Mouse (Mus musculus) MEL (cell line): ENCODE results near the gene Pim1. TPM values are rescaled to one million over a fixed set of nuclear protein-coding genes. Genes with fewer than 3 reads are reported as not detected.

Experiments used
- DNase-seq: peaks from one replicate; pipeline ENCODE4 v3.0.0; 2011; ENCODE audit warnings: low read depth, low spot score
- H3K27ac ChIP-seq: 2 replicates; pipeline ENCODE4 v1.5.1; 2012; ENCODE audit warnings: low read depth, mild to moderate bottlenecking, control low read depth, low read length, moderate library complexity; ENCODE audit not compliant: control insufficient read depth
- H3K27me3 ChIP-seq, 2 experiments: fragments of 150-350 bp in 1 of 2; sonication (generic) in 1 of 2; 2 replicates each; pipeline ENCODE4 v1.6.1; 2012; ENCODE audit warnings: low read length in 2 of 2, mild to moderate bottlenecking in 2 of 2, improper control_type of control experiment in 1 of 2, moderate library complexity in 1 of 2; ENCODE audit not compliant: insufficient read depth in 2 of 2, control insufficient read depth in 1 of 2
- H3K36me3 ChIP-seq, 2 experiments: 2 replicates each; pipeline ENCODE4 v1.6.1; 2012 to 2014; ENCODE audit warnings: low read length in 2 of 2, improper control_type of control experiment in 1 of 2, inconsistent platforms in 1 of 2, mild to moderate bottlenecking in 1 of 2; ENCODE audit not compliant: insufficient read depth in 2 of 2, control insufficient read depth in 1 of 2
- H3K4me1 ChIP-seq, 2 experiments: fragments of 150-350 bp in 1 of 2; sonication (generic) in 1 of 2; 2 replicates each; pipeline ENCODE4 v1.6.1; 2012; ENCODE audit warnings: low read length in 2 of 2, improper control_type of control experiment in 1 of 2, mild to moderate bottlenecking in 1 of 2; ENCODE audit not compliant: insufficient read depth in 2 of 2, control insufficient read depth in 1 of 2
- H3K4me3 ChIP-seq, 2 experiments: fragments of 150-350 bp in 1 of 2; sonication (generic) in 1 of 2; 2 replicates each; pipeline ENCODE4 v1.5.1; 2012; ENCODE audit warnings: low read depth in 2 of 2, low read length in 2 of 2, mild to moderate bottlenecking in 2 of 2, moderate library complexity in 2 of 2, control low read depth in 1 of 2, improper control_type of control experiment in 1 of 2; ENCODE audit not compliant: control insufficient read depth in 1 of 2, insufficient read depth in 1 of 2
- H3K79me2 ChIP-seq: 2 replicates; pipeline ENCODE4 v1.6.1; 2012; ENCODE audit warnings: mild to moderate bottlenecking, low read length, moderate library complexity; ENCODE audit not compliant: control insufficient read depth, poor library complexity, insufficient read depth
- H3K9ac ChIP-seq: 2 replicates; pipeline ENCODE4 v1.6.1; 2012; ENCODE audit warnings: low read depth, mild to moderate bottlenecking, control low read depth, low read length, moderate library complexity; ENCODE audit not compliant: control insufficient read depth, poor library complexity, severe bottlenecking
- H3K9me3 ChIP-seq: fragments of 150-350 bp; sonication (generic); replicated peaks from 2 replicates; pipeline ENCODE4 v1.6.1; 2012; ENCODE audit warnings: mild to moderate bottlenecking, low read length, improper control_type of control experiment, moderate library complexity; ENCODE audit not compliant: insufficient read depth
- BHLHE40 ChIP-seq: IDR thresholded peaks from 2 replicates; pipeline ENCODE4 v1.6.1; 2012; ENCODE audit warnings: low read depth, mild to moderate bottlenecking, inconsistent platforms, low read length, improper control_type of control experiment, borderline replicate concordance
- CTCF ChIP-seq, 3 experiments: IDR thresholded peaks in 2 of 3; conservative IDR thresholded peaks in 1 of 3; 2 replicates each; pipeline ENCODE4 v1.5.1; 2011 to 2012; ENCODE audit warnings: low read length in 3 of 3, low read depth in 2 of 3, mild to moderate bottlenecking in 2 of 3, improper control_type of control experiment in 1 of 3, inconsistent platforms in 1 of 3, mixed read lengths in 1 of 3, moderate library complexity in 1 of 3; ENCODE audit not compliant: control insufficient read depth in 1 of 3, insufficient read depth in 1 of 3, poor library complexity in 1 of 3, severe bottlenecking in 1 of 3
- E2F4 ChIP-seq: IDR thresholded peaks from 2 replicates; pipeline ENCODE4 v1.6.1; 2011; ENCODE audit warnings: low read depth, low read length, improper control_type of control experiment, borderline replicate concordance
- EP300 ChIP-seq, 2 experiments: IDR thresholded peaks; 2 replicates each; pipeline ENCODE4 v1.6.1; 2011; ENCODE audit warnings: improper control_type of control experiment in 2 of 2, low read length in 2 of 2, low read depth in 1 of 2, mild to moderate bottlenecking in 1 of 2
- ETS1 ChIP-seq: IDR thresholded peaks from 2 replicates; pipeline ENCODE4 v1.6.1; 2012; ENCODE audit warnings: low read depth, mild to moderate bottlenecking, inconsistent platforms, low read length, improper control_type of control experiment, moderate library complexity
- JUND ChIP-seq: IDR thresholded peaks from 2 replicates; pipeline ENCODE4 v1.6.1; 2011; ENCODE audit warnings: low read depth, mild to moderate bottlenecking, improper control_type of control experiment, low read length
- KAT2A ChIP-seq: conservative IDR thresholded peaks from 2 replicates; pipeline ENCODE4 v1.6.1; 2012; ENCODE audit warnings: low read depth, low read length, improper control_type of control experiment, inconsistent platforms
- MAX ChIP-seq: IDR thresholded peaks from 2 replicates; pipeline ENCODE4 v1.6.1; 2011; ENCODE audit warnings: low read length, improper control_type of control experiment
- MAZ ChIP-seq: IDR thresholded peaks from 2 replicates; pipeline ENCODE4 v1.6.1; 2012; ENCODE audit warnings: low read depth, mild to moderate bottlenecking, inconsistent platforms, low read length, improper control_type of control experiment
- MXI1 ChIP-seq: IDR thresholded peaks from 2 replicates; pipeline ENCODE4 v1.6.1; 2011; ENCODE audit warnings: mild to moderate bottlenecking, low read depth, low read length, improper control_type of control experiment
- NELFE ChIP-seq: IDR thresholded peaks from 2 replicates; pipeline ENCODE4 v1.6.1; 2011; ENCODE audit warnings: low read depth, low read length, improper control_type of control experiment
- NRF1 ChIP-seq: IDR thresholded peaks from 2 replicates; pipeline ENCODE4 v1.6.1; 2014; ENCODE audit warnings: low read depth, mild to moderate bottlenecking, inconsistent platforms, low read length, improper control_type of control experiment, moderate library complexity; ENCODE audit not compliant: poor library complexity, insufficient read depth, severe bottlenecking
- POLR2A ChIP-seq, 2 experiments: IDR thresholded peaks; 2 replicates each; pipeline ENCODE4 v1.6.1; 2011 to 2012; ENCODE audit warnings: low read length in 2 of 2, mild to moderate bottlenecking in 2 of 2, control low read depth in 1 of 2, improper control_type of control experiment in 1 of 2, low read depth in 1 of 2, moderate library complexity in 1 of 2; ENCODE audit not compliant: control insufficient read depth in 1 of 2, insufficient read depth in 1 of 2, poor library complexity in 1 of 2
- RAD21 ChIP-seq: IDR thresholded peaks from 2 replicates; pipeline ENCODE4 v1.6.1; 2011; ENCODE audit warnings: mild to moderate bottlenecking, low read depth, low read length, improper control_type of control experiment
- RCOR1 ChIP-seq: IDR thresholded peaks from 2 replicates; pipeline ENCODE4 v1.6.1; 2012; ENCODE audit warnings: low read depth, mild to moderate bottlenecking, inconsistent platforms, low read length, improper control_type of control experiment
- SIN3A ChIP-seq: IDR thresholded peaks from 2 replicates; pipeline ENCODE4 v1.6.1; 2012; ENCODE audit warnings: low read length, improper control_type of control experiment, inconsistent platforms
- SMC3 ChIP-seq: IDR thresholded peaks from 2 replicates; pipeline ENCODE4 v1.6.1; 2011; ENCODE audit warnings: low read depth, low read length, improper control_type of control experiment
- UBTF ChIP-seq: IDR thresholded peaks from 2 replicates; pipeline ENCODE4 v1.6.1; 2012; ENCODE audit warnings: low read depth, mild to moderate bottlenecking, inconsistent platforms, low read length, improper control_type of control experiment, moderate library complexity, borderline replicate concordance; ENCODE audit not compliant: insufficient read depth
- USF2 ChIP-seq, 2 experiments: IDR thresholded peaks; 2 replicates each; pipeline ENCODE4 v1.6.1; 2011 to 2012; ENCODE audit warnings: improper control_type of control experiment in 2 of 2, low read length in 2 of 2, borderline replicate concordance in 1 of 2, inconsistent platforms in 1 of 2, low read depth in 1 of 2, mild to moderate bottlenecking in 1 of 2; ENCODE audit not compliant: insufficient read depth in 1 of 2
- ZKSCAN1 ChIP-seq: IDR thresholded peaks from 2 replicates; pipeline ENCODE4 v1.6.1; 2012; ENCODE audit warnings: low read depth, mild to moderate bottlenecking, inconsistent platforms, low read length, improper control_type of control experiment, moderate library complexity
- ZNF384 ChIP-seq: IDR thresholded peaks from 2 replicates; pipeline ENCODE4 v1.6.1; 2012; ENCODE audit warnings: low read depth, mild to moderate bottlenecking, inconsistent platforms, low read length, improper control_type of control experiment
- polyA plus RNA-seq, 2 experiments: library from polyadenylated mRNA; stranded (reverse) in 1 of 2; unstranded in 1 of 2; fragments of >175 nt in 1 of 2; fragments of >200 nt in 1 of 2; gene quantifications; 2 replicates each; pipeline versions ENCODE4 v1.2.1 to v1.2.4; 2012; ENCODE audit warnings: low replicate concordance in 2 of 2, low read depth in 1 of 2; ENCODE audit not compliant: insufficient read length in 2 of 2, insufficient read depth in 1 of 2, missing spikeins in 1 of 2
- total RNA-seq: library from RNA; depleted of rRNA; stranded (reverse); fragments of 300-350 nt; gene quantifications from 2 replicates; pipeline ENCODE4 v1.2.3, GENCODE M21; 2012

Gene Pim1
- total and polyA plus RNA-seq, 3 experiments, result 30.6 to 52.1 TPM; not detected in 1

DNA sequence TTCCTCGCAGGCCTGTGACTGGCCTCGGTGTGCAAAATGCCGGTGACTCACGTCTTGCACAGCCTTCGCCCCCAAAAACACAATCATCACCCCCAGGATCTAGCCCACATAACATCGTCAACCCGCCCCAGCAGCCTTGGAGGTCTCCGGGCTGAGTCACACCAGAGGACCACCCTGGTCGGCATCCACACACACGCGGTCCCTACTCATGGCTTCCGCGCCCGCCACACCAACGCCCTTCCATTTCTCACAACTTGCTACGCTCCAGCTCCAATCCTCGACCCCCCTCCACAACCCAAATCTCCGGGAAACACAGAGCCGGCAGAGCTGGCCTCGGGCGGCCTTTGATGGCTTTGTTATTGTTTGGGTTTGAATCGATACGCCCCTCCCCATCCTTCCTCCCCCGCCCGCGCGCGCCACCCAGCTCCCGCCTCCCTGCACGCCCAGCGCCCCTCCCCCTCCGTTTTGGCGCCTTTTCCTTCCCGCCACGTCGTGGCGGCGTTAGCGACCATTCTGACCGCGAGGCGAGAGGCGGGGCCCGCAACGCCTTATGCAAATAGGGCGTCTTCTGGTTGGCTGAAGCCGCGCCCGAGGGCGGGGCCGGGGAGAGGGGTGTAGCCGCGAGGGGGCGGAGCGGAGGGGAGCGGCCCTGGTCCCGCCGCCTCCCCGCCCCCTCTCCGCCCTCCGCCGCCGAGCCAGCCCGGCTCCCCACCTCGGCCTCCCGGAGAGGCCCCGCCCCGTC, 411 bp upstream of the Pim1 start:
- peaks cover 0 to 22% of the 10 kb centered on the region in 2 experiments; a peak in 2 of 4 replicates for H3K36me3 ChIP-seq
- TF ChIP-seq SIN3A (peak; percentile 94), CTCF (IDR thresholded peaks at IDR 0.05 in 2 of 3, conservative IDR thresholded peaks at IDR 0.05 in 1 of 3; ENCODE audit: control insufficient read depth in 1 of 3, insufficient read depth in 1 of 3, low read depth in 2 of 3, low read length in 3 of 3, poor library complexity in 1 of 3, severe bottlenecking in 1 of 3) (0 out of 6 replicates have a peak, but pooled peaks of 1 of the 3 experiments have one; percentile 0), ETS1 (peak; percentile 45; the same call in 1 of the 2 replicates), USF2 (IDR thresholded peaks at IDR 0.05; ENCODE audit: borderline replicate concordance in 1 of 2, insufficient read depth in 1 of 2, low read depth in 1 of 2, low read length in 2 of 2) (no peak), MXI1 (peak; percentile 46), E2F4 (peak; percentile 96; the same call in 1 of the 2 replicates), EP300 (IDR thresholded peaks at IDR 0.05; ENCODE audit: low read depth in 1 of 2, low read length in 2 of 2) (peak in 1 of 2 experiments; percentile 23; a peak in 1 of 4 replicates), MAX (peak; percentile 61), BHLHE40 (no peak), MAZ (peak; percentile 96; the same call in 1 of the 2 replicates), POLR2A (IDR thresholded peaks at IDR 0.05; ENCODE audit: control insufficient read depth in 1 of 2, insufficient read depth in 1 of 2, low read depth in 1 of 2, low read length in 2 of 2, poor library complexity in 1 of 2) (0 out of 4 replicates have a peak, but pooled peaks of 1 of the 2 experiments have one; percentile 21)
- TF ChIP-seq, all 39 proteins: peak for 9
- H3K4me3 ChIP-seq, result peak overlapping the region; percentile 55 to 64
- H3K4me1 ChIP-seq, result peaks cover 0 to 15% of the 10 kb centered on the region in 2 experiments; a peak in 1 of 4 replicates
- peaks cover 29% of the 10 kb centered on the region for H3K79me2 ChIP-seq
- H3K9ac ChIP-seq, result peak overlapping the region; percentile 69
- no peaks in the 10 kb centered on the region for H3K27me3 ChIP-seq
- peak; percentile 99 for DNase-seq
- no peaks in the 10 kb centered on the region for H3K9me3 ChIP-seq
- peak overlapping the region; percentile 53 for H3K27ac ChIP-seq

DNA sequence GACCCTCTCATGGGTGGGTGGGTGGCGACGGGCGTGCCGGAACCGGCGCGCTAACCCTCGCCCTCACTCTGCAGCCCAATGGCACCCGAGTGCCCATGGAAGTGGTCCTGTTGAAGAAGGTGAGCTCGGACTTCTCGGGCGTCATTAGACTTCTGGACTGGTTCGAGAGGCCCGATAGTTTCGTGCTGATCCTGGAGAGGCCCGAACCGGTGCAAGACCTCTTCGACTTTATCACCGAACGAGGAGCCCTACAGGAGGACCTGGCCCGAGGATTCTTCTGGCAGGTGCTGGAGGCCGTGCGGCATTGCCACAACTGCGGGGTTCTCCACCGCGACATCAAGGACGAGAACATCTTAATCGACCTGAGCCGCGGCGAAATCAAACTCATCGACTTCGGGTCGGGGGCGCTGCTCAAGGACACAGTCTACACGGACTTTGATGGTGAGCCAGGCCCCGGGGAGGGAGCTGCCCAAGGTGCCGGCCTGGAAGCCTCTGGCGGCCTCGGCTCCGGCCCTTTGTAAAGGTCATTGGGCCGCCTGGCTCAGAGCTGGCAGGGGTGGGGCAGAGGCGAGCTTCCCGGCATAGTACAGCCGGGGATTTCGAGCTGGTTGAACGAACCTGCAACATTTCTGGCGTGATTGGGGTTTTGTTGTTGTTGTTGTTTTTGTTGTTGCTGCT, 1.2 kb downstream of the Pim1 start:
- peaks cover 0 to 17% of the 10 kb centered on the region in 2 experiments; a peak in 1 of 4 replicates for H3K4me1 ChIP-seq
- TF ChIP-seq MXI1 (no peak), UBTF (0 out of 2 replicates have a peak, but pooled peaks have one; percentile 14), SIN3A (peak; percentile 45), NELFE (no peak), BHLHE40 (no peak), MAX (peak; percentile 0; the same call in 1 of the 2 replicates), EP300 (IDR thresholded peaks at IDR 0.05; ENCODE audit: low read depth in 1 of 2, low read length in 2 of 2) (no peak), NRF1 (no peak), JUND (no peak), KAT2A (no peak), ZKSCAN1 (no peak), ZNF384 (no peak), SMC3 (no peak), RCOR1 (no peak), RAD21 (no peak)
- H3K27me3 ChIP-seq, result no peaks in the 10 kb centered on the region
- peak; percentile 65 for DNase-seq
- peak overlapping the region; percentile 54 to 88 for H3K4me3 ChIP-seq
- peaks cover 0 to 23% of the 10 kb centered on the region in 2 experiments; a peak in 2 of 4 replicates for H3K36me3 ChIP-seq
- peak overlapping the region; percentile 90 for H3K9ac ChIP-seq
- peak overlapping the region; percentile 72 for H3K27ac ChIP-seq
- H3K9me3 ChIP-seq, result no peaks in the 10 kb centered on the region
- H3K79me2 ChIP-seq, result peaks cover 29% of the 10 kb centered on the region
